Mouse (Mus musculus): ENCODE results near the gene Pard3.

The Pard3 gene

DNA sequence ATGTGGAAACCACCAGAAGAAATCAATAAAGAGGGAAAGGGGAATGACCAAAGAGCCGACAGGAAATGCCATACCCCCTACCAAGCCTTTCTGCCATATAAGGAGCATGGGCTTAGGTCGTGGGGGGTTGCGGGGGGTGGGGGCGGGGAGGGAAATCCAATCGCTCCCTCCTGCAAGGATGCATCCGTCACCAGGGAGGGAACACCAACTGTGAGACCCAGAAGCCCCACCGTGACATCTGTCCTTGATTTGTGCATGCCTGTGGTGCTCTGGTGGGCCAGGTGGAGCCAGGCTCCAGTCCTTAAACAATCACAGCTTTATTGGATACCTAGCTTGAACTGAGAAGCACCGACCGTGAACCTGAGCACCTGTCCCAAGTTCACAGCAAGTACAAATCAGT lies 24.7 kb downstream of the Pard3 start:
- DNase-seq = no peak

DNA sequence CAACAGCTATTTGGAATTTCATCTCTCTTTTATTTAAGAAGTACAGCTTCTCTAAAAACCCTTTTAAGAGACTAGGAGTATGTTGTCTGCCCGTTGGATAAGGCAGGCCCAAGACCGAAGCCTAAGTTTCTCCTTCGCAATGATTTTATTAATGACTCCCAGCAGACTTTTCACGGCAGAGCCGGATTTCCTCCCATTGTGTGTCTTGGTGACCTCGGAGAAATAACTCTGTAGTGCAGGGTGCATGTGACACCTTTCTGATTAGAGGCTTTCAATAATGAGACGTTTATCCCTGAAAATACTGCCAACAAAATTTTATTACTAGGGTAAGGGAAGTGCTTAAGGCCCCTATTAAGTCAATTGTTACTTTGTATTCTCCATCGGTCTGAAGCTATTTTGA lies 25.3 kb downstream of the Pard3 start:
- no peak for DNase-seq

DNA sequence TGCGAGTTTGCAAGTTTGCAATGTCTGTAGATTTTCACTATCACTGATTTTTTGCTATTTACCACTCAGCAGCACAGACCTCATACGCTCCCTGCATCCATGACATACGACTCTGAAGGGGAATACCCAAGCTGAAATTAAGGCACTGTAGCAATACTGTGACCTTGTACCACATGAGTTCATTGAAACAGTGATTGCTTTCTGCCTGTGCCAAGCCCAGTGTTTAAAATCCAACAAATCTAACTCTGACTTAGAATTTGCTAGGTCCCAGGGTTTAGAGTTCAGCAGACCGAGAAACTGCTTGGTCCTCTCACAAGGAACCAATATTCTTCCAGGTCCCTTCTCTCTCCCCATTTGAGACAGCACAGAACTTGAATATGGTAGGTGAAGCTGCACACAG lies 26.7 kb downstream of the Pard3 start:
- no peak for DNase-seq

DNA sequence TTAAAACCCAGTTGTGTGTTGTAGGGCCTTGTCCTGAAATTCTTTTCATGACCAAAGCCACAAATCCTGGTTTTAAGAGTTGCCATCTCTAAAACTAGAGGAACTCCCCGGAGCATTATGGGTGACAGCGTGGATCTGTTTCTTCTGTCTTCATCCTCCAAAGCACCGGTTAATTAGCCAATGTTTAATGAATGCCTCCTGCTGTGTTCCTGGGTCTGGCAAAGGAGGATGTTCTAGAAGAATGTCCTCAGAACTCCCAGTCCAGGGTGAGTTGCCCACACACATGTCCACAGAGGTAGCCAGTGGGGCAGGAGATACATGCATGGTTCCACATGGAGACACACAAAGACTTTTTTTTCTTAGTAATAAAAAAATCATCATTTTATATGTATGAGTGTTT lies 28.2 kb downstream of the Pard3 start:
- DNase-seq = no peak

DNA sequence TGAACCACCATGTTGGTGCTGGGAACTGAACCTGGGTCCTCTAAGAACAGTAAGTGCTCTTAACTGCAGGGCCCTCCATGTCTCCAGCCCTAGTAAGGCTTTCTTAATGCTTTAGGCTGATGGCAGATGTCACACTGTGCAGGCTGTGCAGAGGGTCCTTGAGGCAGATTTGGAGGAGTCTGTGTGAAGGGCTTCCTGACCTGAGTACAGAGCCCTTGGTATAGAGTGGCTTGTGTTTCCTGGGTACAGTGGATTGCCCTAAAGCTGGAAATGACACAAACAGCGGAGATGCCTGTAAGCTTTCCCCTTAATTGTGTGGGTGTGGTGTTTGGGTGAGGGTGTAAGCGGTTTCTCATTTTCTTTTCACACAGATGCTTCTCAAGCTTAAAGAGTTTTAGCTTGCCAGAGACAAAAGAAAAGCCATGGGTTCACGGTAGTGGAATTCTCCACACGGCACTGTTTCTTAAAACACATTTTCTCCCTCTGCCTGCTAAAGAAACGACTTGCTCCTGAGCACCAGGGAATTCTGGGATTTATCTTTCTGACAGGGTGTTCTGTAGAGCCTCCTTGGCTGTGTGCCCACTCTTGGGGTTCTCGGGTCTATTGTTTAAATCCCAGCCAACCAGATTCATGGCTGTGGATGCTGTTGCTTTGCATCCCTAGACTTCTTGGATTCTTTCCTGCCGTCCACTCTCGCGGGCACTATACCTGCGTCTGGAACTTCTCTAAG lies 28.9 kb downstream of the Pard3 start:
- no peak for DNase-seq

DNA sequence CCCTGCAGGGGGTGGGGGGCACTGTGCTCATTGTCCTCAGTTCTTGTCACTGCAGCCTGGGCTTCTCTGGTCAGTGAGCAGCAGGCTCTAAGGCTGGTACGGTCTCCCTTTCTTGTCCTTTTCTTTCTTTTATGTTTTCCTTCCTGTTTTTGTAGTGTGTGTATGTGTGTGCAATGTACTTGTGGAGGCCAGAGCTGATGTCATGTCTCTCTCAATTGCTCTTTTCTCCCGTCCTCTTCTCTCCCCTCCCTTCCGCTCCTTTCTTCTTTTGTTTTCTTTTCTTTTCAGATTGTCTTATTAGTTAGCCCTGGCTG lies 29.4 kb downstream of the Pard3 start:
- no peak for DNase-seq

DNA sequence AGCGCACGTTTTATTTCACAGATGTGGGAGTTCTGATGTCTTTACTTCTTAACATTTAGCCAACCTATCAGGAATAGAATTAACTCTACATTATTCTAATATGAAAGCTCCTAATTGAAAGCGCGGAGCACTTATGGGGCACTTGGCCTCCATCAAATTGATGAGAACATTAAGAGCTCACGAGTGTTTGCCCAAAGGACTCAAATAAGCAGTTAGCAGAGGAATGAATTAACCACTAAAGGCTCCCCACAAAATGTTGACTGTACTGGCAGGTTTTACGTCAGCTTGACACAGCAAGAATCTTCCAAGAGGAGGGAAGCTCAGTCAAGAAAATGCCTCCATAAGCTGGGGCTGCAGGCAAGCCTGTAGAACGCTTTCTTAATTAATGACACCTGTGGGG lies 32.1 kb downstream of the Pard3 start:
- no peak for DNase-seq

DNA sequence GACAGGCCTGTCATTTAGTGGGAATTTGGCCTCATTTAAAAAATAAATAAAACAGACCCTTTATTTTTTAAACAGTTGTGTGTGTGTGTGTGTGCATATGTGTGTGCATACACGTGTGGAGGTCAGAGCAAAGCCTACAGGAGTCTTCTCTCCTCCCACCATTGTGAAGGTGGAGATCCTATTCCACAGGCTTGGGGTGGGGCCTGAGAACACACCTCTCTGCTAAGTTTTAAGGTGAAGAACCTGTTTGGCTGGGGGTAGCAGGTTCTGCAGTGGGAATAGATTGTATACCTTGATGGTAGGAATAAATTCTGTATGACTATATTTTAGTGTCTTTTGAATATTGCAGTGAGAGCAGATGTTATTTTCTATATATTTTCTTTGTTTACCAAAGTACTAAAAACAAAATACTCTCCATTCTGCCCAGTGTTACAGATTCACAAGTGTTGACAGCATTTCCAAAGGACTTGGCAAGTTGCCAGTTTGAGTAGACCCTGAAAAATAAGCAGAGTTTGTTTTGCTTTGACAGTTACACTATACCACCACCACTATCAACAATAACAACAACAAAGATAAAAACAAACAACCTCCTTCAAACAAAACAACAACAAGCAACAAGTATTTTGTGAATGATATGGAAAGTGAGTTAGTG lies 35.9 kb downstream of the Pard3 start:
- no peak for DNase-seq

DNA sequence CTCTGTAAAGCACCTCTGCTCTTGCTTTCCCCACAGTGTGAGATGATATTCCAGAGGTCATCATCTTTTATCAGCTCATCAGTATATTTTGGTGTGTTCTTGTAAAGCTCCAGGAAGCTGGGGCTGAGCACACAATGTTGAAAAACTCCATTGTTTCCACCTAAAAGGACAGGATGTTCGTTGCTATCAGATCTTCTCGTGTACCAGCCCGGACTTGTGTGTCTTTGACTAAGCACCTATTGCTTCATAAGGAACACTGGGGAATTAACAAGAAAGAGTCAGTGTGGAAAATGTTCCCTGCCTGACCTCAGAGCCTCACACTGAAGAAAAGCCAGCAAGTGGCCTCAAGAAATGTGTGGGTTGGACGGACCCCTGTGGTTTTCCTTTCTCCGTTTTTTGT lies 39.6 kb downstream of the Pard3 start:
- no peak for DNase-seq

DNA sequence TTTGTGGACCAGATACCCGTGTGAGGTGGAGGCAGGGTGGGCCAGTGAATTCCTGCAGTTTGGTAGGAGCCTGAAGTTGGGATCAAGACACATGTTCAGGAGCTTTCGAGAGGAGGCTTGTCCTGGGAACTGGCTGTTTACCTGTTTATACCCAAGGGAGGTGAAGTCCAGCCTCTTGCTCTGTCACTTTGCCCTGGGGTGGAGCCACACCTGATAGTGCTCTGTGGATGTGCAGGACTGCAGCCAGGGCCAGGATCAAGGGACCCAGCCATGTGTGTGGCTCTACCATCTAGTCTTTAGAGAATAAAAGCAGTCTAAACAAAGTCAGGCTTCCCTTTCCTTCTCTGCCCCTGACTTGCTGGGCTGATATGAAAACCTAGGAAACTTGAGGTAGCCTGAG lies 40.9 kb downstream of the Pard3 start:
- no peak for DNase-seq

DNA sequence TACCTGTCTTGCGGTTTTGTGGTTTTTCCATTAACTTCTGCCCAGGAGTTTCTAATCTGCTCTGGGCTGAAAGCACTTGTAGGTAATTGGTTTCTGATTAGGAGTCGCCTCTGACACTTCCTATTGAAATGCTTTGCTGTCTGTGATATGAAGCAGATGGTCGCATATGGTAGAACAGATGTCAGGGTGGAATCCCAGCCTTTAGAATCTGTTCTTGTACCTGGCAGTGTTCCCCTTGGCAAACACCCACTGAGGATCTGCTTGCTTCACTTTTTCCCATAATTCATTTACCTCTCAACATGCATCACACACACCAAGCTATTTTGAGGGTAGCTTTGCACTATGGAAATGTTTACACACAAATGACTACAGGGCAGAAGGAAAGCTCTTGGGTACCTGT lies 44.2 kb downstream of the Pard3 start:
- peak; percentile 95 for DNase-seq

DNA sequence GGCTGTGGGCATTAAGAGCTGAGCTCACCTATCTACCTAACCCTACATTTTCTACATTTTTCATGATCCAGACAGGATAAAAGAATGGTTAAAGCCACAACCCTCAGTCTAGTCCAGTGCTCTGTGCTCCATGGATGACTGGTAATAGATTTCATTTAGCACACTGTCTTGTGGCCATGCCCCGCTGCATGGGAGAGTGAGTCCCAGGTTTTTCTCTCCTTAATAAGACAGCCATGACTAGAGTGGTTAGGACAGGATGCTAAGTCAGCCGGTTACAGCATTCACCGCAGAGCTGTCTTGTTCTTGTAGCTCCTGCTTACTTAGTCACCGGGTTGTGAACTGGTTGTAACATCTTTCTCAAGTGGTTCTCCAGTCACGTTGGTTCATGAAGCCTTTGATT lies 49.5 kb downstream of the Pard3 start:
- no peak for DNase-seq

DNA sequence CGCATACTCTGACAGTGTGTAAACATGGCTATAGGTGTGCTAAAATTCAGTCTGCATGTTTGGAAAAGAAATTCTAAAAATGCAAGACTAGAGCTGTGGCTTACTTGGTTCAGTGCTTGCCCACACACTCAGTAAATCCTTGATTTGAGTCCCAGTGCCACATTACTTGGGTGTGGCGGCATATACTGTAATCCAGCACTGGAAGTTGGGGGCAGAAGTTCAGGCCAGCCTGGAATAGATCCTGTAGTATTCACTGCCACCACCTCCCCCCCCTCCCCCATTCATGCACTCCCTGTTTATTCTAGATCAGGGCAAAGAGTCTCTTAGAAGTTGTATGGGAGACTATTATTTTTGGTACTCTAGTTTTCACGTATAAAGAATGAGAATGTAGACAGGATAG lies 52.1 kb downstream of the Pard3 start:
- DNase-seq = no peak

DNA sequence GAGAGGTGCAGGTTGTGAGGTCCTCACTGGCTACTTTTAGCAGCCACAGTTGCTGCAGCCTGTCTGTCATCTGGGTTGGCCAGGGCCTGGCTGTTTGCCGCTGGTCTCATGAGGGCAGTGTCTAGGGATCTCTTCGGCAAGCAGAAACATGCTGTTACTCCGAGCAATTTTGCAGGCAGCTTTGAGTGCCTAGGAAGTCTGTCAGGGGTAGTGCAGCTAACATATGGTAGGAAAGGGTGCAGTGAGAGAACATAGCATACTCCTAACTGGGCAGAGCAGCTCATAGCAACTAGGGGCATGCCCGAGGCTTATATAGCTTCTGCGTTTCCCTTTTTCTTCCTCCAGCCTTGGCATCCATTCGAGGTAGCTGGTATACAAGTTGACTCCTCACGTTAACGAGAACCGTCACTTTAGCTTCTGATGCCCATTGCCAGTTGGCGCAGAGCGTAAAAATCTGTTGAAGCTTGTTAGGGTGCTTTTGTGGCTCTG lies 54.7 kb downstream of the Pard3 start:
- DNase-seq = no peak

DNA sequence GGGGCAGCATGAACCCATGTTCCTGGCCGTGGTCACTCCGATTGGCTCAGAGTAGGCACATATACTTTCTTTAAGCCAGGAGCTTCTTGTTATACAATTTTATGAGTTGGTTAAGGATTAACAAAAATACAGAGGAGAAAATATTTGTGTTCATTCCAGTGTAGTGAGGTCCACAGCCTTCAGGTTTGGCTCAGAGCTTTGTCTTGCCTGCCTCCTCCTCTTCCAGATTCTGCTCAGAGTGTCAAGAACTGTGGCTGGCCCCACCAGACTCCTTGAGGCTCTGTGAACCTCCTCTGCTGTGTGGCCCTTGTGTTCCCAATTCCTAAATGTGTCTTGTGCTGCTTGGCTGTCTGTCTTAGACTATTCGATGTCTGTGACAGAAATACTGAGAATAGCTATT lies 59.7 kb downstream of the Pard3 start:
- no peak for DNase-seq

DNA sequence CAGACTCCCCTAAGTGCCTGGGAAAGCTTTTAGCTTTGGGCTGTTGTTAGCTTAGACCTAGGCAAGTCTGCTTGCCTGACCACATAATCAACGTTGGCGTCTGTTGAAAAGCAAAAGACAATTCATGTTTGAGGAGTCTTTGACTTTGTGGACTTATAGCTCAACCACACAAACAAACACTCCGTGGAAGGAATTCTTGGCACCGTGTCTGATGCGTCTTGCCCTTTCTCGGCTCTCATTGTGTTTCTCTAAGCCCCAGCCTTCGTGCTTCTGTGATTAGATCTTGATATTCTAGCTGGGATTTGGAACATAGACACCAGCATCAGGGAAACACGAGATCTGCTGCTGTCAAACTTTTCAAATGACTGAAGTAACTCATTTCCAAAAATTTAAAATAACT lies 61.1 kb downstream of the Pard3 start:
- no peak for DNase-seq

DNA sequence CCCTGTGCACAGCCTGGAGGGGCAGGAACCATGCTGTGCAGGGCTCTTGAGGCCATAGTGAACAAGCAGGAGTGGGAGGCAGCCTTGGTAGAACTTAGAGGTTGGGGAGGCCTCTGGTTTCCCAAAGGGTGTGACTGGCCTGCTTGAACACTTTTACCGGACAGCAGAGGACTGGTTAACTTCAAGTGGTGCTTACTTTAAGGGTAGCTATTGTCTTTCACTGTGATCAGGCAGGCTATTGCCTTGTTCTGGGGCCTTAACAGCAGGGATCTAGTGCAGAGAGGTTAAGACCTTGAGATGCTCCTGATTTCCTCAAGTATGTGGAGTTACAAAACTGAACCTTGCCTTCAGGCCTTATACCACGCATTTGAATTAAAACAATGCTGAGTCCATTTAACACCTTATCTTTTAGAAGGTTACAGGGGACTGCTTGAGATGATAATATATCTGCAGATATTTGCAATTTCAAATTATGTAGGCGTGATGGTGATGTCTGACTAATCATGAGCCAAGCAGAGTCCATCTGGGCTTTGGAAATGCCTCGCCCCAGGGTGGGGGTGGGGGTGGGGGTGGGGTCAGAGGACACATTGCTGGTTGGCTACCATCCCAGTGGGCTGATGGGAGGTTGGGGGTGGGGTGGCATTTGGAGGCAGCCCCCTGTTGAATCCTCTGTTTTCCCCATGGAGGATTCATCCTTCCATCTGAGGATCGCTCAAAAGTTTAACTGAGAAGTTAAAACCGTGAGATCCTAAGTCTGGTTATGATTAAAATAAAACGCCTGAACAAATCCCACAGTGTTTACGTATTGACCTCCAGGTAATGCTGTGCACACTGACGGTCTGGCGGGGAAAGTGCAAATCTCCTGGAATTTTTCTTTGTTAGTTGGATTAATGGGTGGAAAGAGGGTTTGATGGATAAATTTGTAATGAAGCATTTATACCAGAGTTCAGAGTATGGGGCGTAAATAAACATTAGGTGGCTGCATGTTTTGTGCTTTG lies 62.3 kb downstream of the Pard3 start:
- no peak for DNase-seq

DNA sequence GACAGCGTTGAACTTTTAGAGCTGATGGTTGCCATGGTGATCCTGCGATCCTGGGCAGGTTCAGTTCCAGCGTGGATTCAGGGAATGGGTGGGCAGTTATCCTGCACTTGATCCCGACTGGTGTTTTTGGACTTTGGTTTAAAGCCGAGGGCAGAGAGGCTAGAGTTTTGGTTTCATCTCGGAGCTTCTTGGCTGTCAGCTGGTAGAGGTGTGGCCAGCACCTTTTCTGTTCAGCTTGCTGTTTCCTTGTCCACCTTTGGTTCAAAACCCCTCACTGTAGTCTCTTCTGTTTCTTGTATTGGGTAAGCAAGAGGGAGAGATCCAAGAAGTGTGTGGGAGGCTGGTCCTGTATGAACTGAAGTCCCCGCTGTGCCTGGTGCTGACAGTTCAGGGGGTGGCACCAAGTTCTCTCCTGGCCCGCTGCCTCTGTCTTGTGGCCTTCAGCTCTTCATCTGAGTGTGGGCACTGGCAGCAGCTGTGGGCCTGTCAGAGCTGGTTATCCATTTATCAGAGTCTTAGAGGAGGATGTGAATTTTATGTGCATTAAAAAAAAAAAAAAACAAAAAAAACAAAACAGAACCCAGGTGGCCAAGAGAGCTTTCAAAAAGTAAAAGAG lies 65.2 kb downstream of the Pard3 start:
- no peak for DNase-seq

DNA sequence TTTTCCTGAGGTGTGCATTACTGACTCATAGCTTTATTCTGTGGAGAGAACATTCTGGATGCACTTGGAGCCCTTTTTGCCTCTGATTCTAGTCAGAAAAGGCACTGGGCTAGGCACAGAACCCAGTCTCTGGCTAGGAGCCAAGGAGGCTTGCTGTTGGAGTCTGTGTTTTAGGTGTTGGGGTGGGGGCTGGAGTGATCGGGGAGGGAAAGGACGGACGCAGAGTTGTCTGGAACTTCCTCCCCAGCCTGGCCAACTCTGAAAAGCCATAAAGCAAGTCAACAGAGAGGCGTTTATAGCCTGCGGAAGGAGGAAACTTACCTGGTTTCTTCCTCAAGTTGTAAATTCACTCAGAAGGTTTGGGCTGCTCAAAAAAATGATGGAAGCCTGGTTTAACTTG lies 70.6 kb downstream of the Pard3 start:
- DNase-seq = no peak

DNA sequence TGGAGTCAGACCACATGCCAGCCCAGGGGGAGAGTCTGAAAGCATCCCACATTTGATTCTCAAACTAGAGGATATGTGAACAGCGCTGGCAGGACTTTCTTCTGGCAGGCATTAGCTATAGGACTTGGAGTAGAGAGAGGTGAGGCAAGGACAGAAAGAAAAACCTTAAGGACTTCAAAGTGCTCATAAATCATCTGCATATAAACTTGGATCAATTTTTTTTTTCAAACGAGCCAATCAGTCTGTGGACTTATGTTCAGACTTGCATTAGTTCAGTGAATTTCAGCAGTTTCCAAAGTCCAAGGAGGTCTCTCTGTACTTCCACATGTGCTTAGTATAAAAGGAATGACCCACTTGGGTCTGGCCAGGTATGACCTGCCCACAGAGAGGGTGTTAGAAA lies 72.5 kb downstream of the Pard3 start:
- no peak for DNase-seq

DNA sequence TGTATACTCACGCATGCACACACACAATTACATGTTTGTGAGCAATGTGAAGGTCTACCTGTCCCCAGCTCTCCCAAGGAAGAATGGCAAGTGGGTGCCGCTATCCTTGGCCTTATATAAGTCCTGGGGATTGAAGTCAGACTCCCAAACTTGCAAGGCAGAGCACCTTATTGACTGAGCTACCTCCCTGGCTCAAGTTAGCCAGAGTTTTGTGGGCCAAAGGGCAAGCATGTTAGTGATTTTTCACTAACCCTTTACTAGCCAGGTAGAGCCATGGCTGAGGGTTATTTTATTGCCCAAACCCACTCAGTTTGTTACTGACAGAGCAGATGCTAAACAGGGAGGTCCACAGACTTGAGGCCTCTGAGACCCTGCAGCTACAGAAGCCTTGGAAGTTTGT lies 73.1 kb downstream of the Pard3 start:
- DNase-seq = no peak

DNA sequence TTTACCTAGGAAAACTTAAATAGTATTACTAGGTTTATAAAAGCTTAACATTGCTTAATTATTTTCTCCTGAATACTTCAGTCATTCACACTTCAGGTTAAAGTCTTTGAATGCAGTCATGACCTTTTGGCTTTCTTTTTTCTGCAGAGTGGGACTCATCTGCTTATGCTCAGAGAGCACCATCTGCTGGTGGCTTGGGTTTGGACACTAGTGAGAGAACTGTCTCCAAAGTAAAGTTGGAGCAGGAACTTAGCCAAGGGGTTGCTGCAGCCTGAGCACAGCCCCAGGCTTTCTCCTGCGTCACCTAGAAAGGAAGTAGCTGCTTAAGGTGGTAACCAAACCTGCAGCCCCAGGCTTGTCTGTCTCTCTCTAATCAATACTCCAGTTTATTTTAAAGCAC lies 75.5 kb downstream of the Pard3 start:
- peak; percentile 75 for DNase-seq

DNA sequence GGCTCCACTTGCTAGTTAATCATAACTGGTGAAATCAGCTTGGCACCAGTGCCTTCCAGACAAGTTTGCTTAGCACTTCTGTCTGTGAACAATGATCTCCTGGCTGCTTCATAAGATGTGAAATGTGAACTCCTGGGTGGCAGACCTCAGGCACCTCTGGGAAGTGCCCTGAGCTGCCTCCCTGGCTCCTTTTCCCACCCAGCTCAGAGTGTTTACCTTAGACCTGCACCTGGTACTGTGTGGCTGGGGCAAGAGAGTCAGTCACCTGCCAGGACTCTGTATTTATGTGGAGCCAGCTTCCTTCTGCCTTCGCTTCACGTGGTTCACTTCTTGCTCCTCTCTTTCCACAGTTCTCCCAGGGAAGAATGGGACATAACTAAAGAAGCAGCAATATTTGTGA lies 77.3 kb downstream of the Pard3 start:
- no peak for DNase-seq
